Mouse (Mus musculus): ENCODE measurements around the gene Xirp1.

GRCm38 (mm10) chr9:120043115-120043514 is 19.7 kb upstream of the Xirp1 start:
- TF ChIP-seq CTCF (IDR thresholded peaks at IDR 0.05; ENCODE audit: control insufficient read depth, insufficient read depth, insufficient replicate concordance, low read depth, low read length) (no peak), POLR2A (IDR thresholded peaks at IDR 0.05; ENCODE audit: control insufficient read depth, low read depth, low read length) (no peak)

Data from testis, adult 2 months (tissue).